Mouse (Mus musculus): ENCODE measurements around the gene Gpr108. TPM values are rescaled to one million over a fixed set of nuclear protein-coding genes. Genes with fewer than 3 reads are reported as not detected.

Gene Gpr108
- polyA plus RNA-seq, 1 experiment from 2014 or later: 61.7 TPM

DNA sequence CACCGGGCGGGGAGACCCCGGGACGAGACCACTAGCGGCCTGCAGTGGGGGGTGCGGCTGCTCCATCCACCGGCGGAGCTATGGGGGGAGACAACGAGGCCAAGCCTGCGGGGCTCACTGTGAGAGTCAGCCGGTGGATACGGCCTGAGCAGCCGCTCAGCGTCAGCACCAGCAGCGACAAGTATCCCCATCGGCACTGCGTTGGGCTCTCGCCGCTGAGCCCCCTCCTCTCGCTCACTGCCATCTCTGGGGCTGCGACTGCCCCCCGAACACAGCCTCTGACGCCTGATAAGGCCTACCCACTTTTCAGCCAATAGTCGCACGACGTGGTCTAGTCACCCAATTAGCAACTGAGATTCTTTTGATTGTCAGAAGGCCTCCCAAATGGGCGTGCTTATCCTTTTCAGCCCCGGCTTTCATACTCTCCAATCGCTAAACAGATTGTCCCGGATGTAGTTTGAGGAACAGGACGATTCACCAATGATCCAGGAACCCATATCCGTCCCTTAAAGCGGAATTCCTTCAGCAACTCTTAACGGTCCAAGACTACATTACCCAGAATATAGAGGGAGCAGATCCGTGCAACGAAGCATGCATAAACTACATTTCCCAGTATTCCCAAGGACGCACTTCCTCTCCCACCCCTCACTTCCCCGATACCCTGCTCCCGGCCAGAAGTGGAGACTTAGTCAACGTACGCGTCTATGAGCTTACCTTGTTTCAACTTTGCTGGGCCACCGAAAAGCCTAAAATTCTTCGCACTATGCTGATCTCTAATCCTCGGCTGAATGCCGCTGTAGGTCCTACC is 649 bp downstream of the Gpr108 start:
- in situ Hi-C loops (cut with MboI; ENCODE audit: low pct_unique_long_range_greater_than_20kb): no loop called here

DNA sequence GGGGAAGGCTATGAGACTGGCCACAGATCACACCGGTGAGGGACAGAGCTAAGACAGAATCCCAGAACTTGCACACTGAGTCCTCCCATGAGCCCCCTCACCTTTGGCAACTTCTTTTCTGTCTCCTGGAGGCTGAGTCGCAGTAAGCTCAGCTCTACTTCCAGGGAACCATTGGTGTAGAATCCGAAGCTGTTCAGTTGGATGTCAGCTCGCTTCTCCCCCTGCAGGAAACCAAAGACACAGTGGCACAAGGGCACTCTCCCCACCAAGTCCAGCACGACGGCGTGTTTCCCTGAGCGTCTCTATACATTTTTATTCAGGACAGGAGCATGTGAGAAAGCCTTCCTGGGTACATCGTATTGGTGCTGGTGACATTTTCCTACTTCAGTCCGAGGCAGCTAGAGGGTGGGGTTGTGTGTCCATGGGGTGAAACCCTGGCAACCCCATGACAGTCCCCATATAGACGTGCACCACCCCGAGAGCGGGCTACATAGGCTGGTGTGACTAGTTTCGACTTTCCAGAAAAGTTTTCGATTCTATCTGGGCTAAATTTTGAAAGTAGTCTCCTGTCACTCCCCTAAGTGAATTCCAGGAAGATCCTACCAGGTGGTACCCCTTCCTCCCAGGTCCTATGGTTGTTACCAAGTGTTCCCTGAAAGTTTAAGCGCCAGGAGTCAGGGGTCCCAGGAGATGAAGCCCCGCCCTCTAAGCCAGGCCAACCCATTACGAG is 1.4 kb downstream of the Gpr108 start:
- no peak for DNase-seq (ENCODE audit: low read depth, low spot score)
- CTCF ChIA-PET: interaction anchor here (0.9 to 2.4 kb wide), 5 partner anchors 19 to 30 kb away, joined by 3 to 10 read pairs (median 5); partner anchors contain the start of gene C3
- ATAC-seq: no peak
- POLR2A ChIA-PET: interaction anchor here (0.8 to 1.5 kb wide), 3 partner anchors 14 to 29 kb away, joined by 3 to 4 read pairs (median 3); no protein-coding TSS in a partner anchor
- no peak for TF ChIP-seq CTCF (IDR thresholded peaks at IDR 0.05)
- H3K27me3 ChIP-seq: no peaks in the 10 kb centered on the region
- in situ Hi-C loops (cut with MboI; ENCODE audit: low pct_unique_long_range_greater_than_20kb): no loop called here

More for the DNA sequence above, 649 bp downstream of the Gpr108 start:
- no peak for TF ChIP-seq CTCF (IDR thresholded peaks at IDR 0.05)
- peak; percentile 99 for DNase-seq (ENCODE audit: low read depth, low spot score)
- CTCF ChIA-PET: interaction anchor here (0.7 to 1.5 kb wide), 11 partner anchors 8 to 88 kb away, joined by 3 to 20 read pairs (median 5); partner anchors contain the start of gene C3
- H3K27me3 ChIP-seq: no peaks in the 10 kb centered on the region
- peak; percentile 92 for ATAC-seq
- POLR2A ChIA-PET: interaction anchor here (1.0 to 1.5 kb wide), 4 partner anchors 14 to 28 kb away, joined by 3 to 5 read pairs (median 4); no protein-coding TSS in a partner anchor

DNA sequence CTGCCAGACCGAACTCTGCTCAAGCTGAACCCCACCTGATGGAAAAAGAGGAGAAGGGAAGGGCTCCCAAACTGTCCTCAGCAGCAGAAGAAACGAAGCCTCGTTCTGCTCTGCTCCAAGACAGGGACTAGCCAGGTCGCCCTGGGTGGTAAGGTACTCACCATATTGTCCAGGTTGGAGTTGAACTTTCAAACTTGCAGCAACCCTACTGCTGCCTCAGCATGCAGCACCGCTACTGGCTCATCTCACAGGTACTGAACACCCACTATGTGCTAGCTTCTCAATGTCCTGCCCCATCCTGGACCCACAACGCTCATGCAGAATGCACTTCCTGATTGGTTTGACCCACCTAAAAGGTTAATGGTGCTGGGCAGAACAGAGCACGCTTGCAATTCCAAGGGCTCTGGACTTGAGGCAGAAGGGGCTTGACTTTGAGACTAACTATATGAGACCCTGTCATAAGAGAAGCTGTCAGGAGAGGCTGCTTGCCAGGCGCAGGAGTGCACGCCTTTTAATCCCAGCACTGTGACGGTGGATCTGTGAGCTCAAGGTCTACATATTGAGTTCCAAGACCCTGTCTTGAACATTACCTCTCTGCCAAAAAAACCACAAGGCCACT is 2.8 kb downstream of the Gpr108 start:
- no peak for TF ChIP-seq CTCF (IDR thresholded peaks at IDR 0.05)
- ChIA-PET CTCF (interaction anchor here (2.4 kb wide), 1 partner anchor 26 kb away, joined by 10 read pairs; no protein-coding TSS in a partner anchor), POLR2A (no interaction called here)
- ATAC-seq (no peak), DNase-seq (ENCODE audit: low read depth, low spot score) (no peak)
- in situ Hi-C loops (cut with MboI; ENCODE audit: low pct_unique_long_range_greater_than_20kb): no loop called here
- no peaks in the 10 kb centered on the region for H3K27me3 ChIP-seq

DNA sequence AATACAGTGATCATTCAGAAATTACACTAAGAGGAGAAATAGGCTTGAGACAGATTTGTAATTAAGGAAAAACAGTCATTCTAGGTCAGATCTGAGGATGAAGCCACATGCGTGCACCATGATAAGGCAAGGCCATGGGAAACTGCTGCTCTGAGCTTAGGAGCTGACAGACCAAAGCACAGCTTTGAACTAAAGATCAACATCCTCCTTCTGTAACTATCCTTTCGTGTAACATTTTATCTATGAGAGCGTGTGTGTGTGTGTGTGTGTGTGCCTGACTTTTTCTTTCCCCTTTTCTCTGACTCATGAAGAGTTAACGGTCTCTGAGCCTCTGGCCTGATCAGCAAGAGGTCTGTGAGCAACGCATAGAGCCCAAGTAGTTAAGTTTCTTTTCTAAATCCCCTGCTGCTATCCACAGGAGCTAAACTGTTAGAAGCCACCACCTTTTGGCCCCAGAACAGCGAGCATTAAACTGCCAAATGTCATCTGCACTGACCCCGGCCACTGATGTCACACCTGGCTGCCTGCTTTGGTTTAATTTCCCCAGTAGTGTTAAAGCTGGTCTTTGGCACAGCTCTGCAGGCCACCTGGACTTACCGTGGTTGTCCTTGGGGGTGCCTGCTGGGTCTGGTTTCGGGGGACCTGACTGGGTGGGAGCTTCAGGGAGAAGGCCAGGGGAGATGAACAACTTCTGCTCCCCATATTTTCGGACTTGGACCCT is 4.4 kb downstream of the Gpr108 start:
- CTCF ChIA-PET: interaction anchor here (1.4 kb wide), 1 partner anchor 92 kb away, joined by 4 read pairs; no protein-coding TSS in a partner anchor
- no peak for TF ChIP-seq CTCF (IDR thresholded peaks at IDR 0.05)
- POLR2A ChIA-PET: interaction anchor here (1.3 kb wide), 1 partner anchor 14 kb away, joined by 5 read pairs; no protein-coding TSS in a partner anchor
- ATAC-seq: no peak
- H3K27me3 ChIP-seq: no peaks in the 10 kb centered on the region
- DNase-seq (ENCODE audit: low read depth, low spot score): no peak
- in situ Hi-C loops (cut with MboI; ENCODE audit: low pct_unique_long_range_greater_than_20kb): no loop called here

DNA sequence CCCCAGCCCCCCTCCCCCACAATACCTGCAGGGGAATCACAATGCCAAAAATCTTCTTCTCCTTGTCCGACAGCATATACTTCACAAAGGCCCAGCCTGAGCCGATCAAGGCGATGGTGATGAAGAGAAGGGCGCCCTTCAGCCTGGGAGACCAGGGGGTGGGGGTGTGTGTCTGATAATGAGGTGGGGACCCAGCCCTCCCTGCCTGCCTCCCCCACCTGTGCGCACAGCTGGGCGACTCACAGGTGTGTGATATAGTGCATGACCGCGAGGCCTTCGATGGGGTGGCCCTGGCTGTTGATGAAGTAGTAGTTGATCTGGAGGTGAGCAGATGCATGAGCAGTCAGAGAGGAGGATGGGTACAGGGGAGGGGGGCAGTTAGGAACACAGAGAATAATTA is 11.1 kb downstream of the Gpr108 start:
- CTCF ChIA-PET: no interaction called here
- in situ Hi-C loops (cut with MboI; ENCODE audit: low pct_unique_long_range_greater_than_20kb): no loop called here

DNA sequence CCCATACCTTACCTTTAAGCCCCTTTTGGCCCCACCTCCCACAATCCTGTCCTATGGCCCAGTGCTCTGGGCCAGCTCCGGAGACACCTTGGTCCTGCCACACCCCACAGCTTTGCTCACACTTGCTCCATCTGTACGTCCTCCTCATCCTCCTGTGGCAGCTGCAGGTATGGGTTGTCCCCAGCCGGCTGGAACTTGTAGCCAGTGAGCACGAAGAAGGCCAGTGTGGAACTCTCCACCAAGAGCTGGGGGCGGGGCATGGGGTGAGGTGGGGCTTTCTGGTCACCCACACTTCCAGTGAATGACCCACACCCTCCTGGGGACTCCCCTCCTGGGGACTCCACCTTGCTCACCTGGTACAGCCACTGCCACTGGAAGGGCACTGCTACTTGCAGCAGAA is 12.4 kb downstream of the Gpr108 start:
- no peaks in the 10 kb centered on the region for H3K27me3 ChIP-seq
- no peak for ATAC-seq
- ChIA-PET CTCF (interaction anchor here (3.5 kb wide), 1 partner anchor 16 kb away, joined by 17 read pairs; no protein-coding TSS in a partner anchor), POLR2A (no interaction called here)
- DNase-seq (ENCODE audit: low read depth, low spot score): no peak
- in situ Hi-C loops (cut with MboI; ENCODE audit: low pct_unique_long_range_greater_than_20kb): no loop called here
- no peak for TF ChIP-seq CTCF (IDR thresholded peaks at IDR 0.05)

More for the DNA sequence above, 11.1 kb downstream of the Gpr108 start:
- ATAC-seq (no peak), DNase-seq (ENCODE audit: low read depth, low spot score) (no peak)
- no peak for TF ChIP-seq CTCF (IDR thresholded peaks at IDR 0.05)
- POLR2A ChIA-PET: no interaction called here
- no peaks in the 10 kb centered on the region for H3K27me3 ChIP-seq

DNA sequence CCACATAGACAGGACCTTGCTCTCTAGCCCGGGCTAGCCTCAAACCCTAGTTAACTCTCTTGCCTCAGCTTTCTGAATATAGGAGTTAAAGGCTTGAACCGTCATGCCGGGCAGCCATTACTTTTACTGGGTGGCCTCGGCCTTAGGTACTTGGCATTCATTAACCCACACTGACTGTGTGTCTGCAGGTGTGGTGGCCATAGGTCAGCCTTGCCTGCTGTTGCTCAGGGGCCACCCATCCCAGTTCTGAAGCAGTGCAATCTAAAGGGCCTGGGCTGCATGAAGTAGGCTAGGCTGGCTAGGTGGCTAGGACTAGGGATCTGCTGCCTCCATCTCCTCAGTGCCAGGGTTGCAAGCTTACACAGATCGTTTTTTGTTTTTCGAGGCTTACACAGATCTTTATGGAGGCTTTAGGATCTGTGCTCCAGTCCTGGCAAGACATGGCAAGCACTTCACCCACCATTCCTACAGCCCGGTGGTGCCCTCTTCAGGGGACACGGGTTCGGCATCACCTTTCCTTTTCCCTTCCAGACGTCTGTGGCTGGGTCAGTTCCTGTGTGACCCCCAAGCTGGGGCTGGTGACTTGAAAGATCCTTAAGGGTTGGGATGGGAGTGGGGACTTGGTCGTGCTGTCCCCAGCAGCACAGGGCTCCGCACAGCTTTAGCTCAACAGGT is 13.9 kb downstream of the Gpr108 start:
- ChIA-PET CTCF (interaction anchor here (1.2 to 3.5 kb wide), 3 partner anchors 11 to 17 kb away, joined by 3 to 17 read pairs (median 3); no protein-coding TSS in a partner anchor), POLR2A (interaction anchor here (0.6 kb wide), 2 partner anchors 12 to 40 kb away, joined by 3 to 5 read pairs; no protein-coding TSS in a partner anchor)
- in situ Hi-C loops (cut with MboI; ENCODE audit: low pct_unique_long_range_greater_than_20kb): no loop called here
- no peak for DNase-seq (ENCODE audit: low read depth, low spot score)
- no peak for ATAC-seq
- TF ChIP-seq CTCF (IDR thresholded peaks at IDR 0.05): no peak
- H3K27me3 ChIP-seq: no peaks in the 10 kb centered on the region

DNA sequence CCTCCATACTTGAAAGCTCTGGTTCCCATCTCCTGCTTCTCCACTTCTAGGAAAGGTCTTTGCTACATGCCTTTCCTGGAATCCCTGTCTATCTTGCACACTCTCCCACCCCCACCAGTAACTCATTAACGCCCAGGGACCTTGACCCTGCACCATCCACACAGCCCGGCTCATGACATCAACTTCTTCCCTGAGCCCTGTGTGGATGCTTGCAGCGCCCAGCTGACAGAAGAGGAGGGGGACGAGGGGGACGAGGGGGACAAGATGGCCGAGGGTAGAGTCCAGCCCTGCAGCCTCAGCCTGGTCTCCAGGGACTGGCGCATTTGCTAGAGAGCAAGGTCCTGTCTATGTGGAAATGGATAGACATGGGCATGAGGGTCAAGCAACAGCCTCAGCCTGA is 15.2 kb downstream of the Gpr108 start:
- CTCF ChIA-PET: interaction anchor here (1.0 to 3.5 kb wide), 2 partner anchors 13 to 102 kb away, joined by 3 to 17 read pairs; no protein-coding TSS in a partner anchor
- ATAC-seq (no peak), DNase-seq (ENCODE audit: low read depth, low spot score) (no peak)
- no peaks in the 10 kb centered on the region for H3K27me3 ChIP-seq
- POLR2A ChIA-PET: interaction anchor here (1.0 kb wide), 1 partner anchor 14 kb away, joined by 3 read pairs; no protein-coding TSS in a partner anchor
- in situ Hi-C loops (cut with MboI; ENCODE audit: low pct_unique_long_range_greater_than_20kb): no loop called here
- TF ChIP-seq CTCF (IDR thresholded peaks at IDR 0.05): no peak

DNA sequence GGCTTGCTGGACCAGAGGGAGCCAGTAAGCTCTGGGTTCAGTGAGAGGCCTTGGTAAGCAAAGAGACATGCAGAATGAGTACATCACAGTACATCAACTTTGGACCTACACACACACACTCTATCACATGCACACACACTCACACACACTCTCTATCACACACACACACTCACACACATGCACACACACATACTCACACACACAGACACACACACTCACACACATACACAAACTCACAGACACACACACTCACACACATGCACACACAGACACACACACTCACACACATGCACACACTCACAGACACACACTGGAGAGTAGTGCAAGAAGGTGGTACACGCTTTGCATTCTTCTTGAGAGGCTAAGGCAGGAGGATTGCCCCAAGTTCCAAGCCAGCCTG is 16.0 kb downstream of the Gpr108 start:
- no peak for ATAC-seq
- ChIA-PET POLR2A (no interaction called here), CTCF (interaction anchor here (2.1 to 3.5 kb wide), 2 partner anchors 12 to 13 kb away, joined by 12 to 17 read pairs; no protein-coding TSS in a partner anchor)
- no peak for DNase-seq (ENCODE audit: low read depth, low spot score)
- TF ChIP-seq CTCF (IDR thresholded peaks at IDR 0.05): no peak
- in situ Hi-C loops (cut with MboI; ENCODE audit: low pct_unique_long_range_greater_than_20kb): no loop called here
- no peaks in the 10 kb centered on the region for H3K27me3 ChIP-seq

Data from Patski (cell line).